Mouse (Mus musculus) B cell, adult 67 days (primary cell): Measurements from ENCODE around the gene Hnf1a. TPM values are rescaled to one million over a fixed set of nuclear protein-coding genes. Genes with fewer than 3 reads are reported as not detected.

Experiments
- total RNA-seq, 2 experiments: library from RNA; stranded (reverse); gene quantifications; 4 replicates each; pipeline ENCODE4 v1.2.4; 2023

The Hnf1a gene
- not detected for total RNA-seq

DNA sequence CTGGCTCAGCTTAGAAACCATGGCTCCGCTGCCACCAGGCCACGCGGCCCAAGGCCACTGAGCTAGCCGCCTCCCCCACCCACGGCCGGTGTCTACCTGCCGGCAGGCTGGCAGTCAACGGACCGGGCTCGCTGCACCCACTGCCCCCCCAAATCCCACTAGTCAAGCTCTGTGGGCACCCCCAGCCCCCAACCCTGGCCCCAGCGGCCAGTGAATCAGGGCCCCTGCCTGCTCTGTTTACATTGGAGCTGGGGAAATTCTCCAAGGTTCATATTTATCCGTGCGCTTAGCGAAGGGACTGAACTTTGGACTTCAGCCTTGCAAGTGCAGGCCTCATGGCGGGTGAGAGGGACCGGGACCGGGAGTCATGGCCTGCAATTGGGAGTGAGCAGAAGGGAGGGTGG lies at the start of gene Hnf1a:
Hnf1a (minus strand) TSS at position 271 of the 404 bp plus-strand sequence.

DNA sequence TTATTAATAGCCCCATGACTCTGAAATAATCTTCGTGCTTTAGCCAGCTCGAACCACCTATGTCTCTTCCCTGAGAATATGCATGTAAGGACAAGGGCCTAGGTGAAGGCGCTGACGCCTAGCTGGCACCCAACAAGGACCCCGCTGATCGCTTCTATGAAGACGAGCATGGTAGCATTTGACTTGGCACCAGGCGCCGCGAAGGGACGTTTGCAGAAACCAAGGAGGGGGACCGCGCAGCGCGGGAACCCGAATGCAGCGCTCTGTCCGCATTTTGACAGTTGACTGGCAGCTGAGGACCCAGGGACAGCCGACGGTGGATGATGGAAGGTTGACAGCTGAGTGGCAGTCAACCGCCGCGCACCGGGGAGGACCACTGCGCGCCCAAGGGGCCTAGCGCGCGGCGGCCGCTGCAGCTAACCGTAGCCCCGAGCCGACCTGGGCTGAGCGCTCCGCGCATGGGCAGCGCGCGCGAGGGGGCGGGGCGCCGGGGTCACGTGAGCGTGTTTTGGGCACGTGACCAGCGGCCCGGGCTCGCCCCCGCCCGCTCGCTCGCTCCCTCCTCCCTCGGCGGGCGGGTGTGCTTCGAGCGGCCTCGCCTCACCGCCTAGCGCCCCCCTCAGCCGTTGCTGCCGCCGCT lies 39.8 kb upstream of the Hnf1a start, which contains the start of gene Sppl3:
Sppl3 (plus strand) TSS at position 561 of the 640 bp plus-strand sequence.

DNA sequence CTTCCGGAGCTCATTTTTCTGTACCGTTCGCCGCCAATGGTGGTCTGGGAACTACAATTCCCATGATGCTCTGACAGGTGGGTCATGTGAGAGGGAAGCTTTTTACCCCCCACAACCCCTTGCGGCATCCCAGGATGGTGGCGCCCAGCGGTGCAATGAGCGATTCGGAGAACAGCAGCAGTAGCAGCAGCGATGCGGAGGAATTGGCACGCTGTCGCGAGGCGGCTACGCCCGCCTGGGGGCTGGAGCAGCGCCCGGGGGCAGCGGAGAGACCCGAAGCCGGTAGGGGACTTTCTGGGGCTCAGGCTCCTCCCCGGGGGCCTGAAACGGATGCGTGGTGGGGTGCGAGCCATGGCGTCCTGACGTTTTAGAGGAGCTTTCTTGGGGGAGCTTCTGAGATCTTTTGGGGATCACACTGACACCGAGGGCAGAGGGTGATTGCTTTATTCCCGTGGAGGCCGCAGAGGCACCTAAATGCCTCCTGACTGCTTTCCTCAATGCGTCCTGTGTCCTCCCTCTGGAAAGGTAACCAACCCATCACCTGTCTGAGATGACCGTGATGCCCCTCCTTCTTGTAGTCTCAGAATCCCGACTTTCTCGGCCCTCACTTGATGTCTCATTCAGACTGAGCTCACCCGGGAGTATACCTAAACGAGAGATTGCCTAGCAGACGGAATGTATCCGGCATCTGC lies 28.7 kb downstream of the Hnf1a start, which contains the start of gene 2210016L21Rik:
2210016L21Rik (plus strand) TSS at position 85 of the 692 bp plus-strand sequence.

DNA sequence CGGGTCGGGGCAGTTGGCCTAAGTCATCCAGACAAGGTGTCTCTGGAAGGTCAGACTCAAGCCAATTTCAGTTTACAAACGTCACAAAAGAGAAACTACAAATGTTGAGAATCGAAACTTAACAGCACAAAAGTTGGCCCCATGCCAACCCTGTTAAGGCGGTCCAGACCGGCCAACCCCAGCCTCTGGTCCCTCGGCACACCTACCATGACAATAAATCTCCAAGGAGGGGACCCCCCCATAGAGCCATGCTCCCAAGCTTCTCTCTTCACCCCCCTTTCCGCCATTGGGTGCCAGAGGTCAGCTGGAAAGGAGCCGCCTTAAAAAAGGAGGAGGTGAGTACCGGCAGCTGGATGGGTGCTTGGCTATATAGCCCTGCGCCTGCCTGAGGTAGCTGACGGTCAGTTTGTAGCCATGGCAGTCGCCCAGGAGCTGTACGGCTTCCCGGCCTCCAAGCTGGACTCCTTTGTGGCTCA lies 47.9 kb downstream of the Hnf1a start, which contains the start of gene Oasl1:
Oasl1 (plus strand) TSS at position 243 of the 476 bp plus-strand sequence.

Other genes with a start within 250 kb of the Hnf1a start
- 100 to 1,000 TPM; 188 to 200 TPM for gene Ankrd13a, start 196.4 kb downstream of the Hnf1a start, total RNA-seq
- 100 to 1,000 TPM; 192 to 217 TPM for gene Git2, start 195.6 kb downstream of the Hnf1a start, total RNA-seq
- gene 1500011B03Rik, start 147.6 kb downstream of the Hnf1a start, total RNA-seq: 10 to 100 TPM; 46.4 to 51.5 TPM
- gene 4930519G04Rik, start 117.4 kb downstream of the Hnf1a start, total RNA-seq: under 1 TPM in 1 of 2 experiments, not detected in 1; 0.26 TPM
- gene Gm9936, start 112.4 kb downstream of the Hnf1a start, total RNA-seq: not detected
- 10 to 100 TPM in 1 of 2 experiments, 1 to 10 TPM in 1; 6.5 to 11.0 TPM for gene Oasl2, start 74.2 kb downstream of the Hnf1a start, total RNA-seq
- gene Oasl1, start 47.9 kb downstream of the Hnf1a start, total RNA-seq: 10 to 100 TPM; 17.6 to 26.5 TPM
- gene 2210016L21Rik, start 28.9 kb downstream of the Hnf1a start, total RNA-seq: 10 to 100 TPM; 36.0 to 48.3 TPM
- gene Sppl3, start 40.0 kb upstream of the Hnf1a start, total RNA-seq: 10 to 100 TPM; 52.6 to 56.1 TPM
- not detected for gene Gm10401, start 127.2 kb upstream of the Hnf1a start, total RNA-seq
- gene Acads, start 148.3 kb upstream of the Hnf1a start, total RNA-seq: 10 to 100 TPM; 15.7 to 20.1 TPM
- gene Unc119b, start 163.9 kb upstream of the Hnf1a start, total RNA-seq: 10 to 100 TPM; 42.6 to 43.8 TPM
- gene Mlec, start 187.1 kb upstream of the Hnf1a start, total RNA-seq: 10 to 100 TPM; 83.4 to 92.8 TPM
- not detected for gene Cabp1, start 223.3 kb upstream of the Hnf1a start, total RNA-seq